Mouse (Mus musculus): ENCODE measurements at regions not wholly inside any gene's neighbourhood (a gene's known extent, or its start where the extent isn't known, plus 50 kb on each side); places are given as distances from the start of the nearest gene placed in this dataset.

DNA sequence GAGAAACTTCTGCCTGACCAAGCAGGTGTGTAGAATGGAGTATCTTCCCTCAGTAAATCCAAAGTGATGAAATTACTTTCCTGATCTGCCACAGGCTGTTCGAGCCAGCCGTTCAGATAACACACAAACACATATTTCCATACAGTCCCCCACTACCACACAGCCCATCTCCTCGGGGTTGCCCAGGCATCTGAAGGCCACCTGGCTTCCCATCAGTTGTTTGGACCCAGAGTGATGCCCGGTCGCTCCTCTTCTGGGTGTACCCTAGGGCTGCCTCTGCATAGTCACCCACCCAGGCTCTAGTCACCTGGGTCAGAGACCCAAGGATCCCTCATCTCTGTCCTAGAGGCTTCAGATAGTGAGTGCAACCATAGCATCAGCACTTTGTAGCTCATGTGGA, 107.9 kb downstream of the CK137956 start:
- no peak for DNase-seq

DNA sequence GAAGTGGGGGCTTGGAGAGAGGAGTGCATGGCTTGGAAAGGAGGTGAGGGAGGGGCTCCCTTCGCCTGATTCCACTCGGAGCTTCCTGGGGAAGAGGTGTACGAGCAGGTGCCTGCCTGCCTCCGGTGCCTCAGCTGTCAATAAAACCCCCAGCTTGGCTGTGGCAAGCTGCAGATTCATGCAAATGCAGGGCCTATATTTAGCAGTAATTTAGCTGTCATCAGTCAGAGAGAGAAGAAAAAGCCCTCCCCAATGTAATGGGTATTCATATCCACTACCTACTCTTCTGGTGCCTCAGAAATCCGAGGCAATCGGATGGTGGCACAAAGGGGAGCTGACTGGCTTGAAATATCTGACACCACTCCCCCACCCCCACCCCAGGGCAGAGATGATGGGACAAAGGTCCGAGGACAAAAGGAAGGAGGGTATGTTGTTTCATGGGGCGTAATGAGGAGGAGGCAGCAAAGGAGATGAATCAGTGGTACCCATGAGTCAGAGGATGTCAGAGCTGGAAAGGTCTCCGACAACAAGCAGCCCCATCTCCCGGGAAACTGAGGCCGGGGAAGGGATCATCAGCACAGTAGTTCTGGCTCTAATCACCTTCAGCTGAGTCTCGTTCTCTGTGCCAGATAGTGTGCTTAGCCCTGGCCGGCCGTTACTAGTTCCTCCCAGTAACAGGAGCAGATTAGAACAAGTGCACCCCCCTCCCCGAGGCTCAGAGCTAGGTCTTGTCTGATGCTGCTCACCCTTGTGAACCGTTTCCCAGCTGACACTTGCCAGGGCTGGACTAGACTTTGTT, 109.2 kb downstream of the CK137956 start:
- DNase-seq = no peak

DNA sequence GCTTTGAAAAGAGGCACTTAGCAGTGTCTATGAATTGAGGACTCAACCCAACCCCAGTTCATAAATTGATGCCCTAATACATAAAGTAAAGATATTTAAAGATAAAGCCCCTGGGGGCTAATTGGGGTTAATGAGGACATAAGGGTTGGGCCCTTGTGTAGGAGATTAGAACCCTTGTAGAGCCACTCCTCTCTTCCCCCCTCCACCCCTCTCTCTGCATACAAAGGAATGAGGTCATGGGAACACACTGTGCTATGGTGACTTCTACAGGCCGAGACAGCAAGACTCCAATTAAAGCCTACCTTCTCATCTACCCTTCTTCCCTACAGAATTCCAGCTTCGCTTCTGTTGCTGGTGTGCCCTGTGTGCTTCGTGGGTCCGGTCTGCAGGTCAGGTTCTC, 110.5 kb downstream of the CK137956 start:
- no peak for DNase-seq

DNA sequence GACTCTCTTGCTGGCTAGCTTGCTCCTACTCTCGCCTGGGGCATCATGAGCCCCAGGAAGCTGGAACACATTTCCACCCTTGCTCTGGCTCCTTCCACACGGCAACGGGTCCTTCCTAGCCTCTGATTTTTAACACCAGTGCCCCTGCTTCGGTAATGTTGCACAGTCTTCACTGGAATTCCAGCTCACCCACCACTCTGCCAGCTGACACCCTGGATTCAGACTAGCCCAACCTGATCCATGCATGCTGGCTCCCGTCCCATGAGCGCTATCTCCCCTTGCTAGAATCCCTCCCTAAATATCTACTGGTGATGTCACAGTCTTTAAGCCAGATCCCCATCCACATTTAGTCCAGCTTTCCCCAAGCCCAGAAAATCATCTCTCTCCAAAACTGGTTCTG, 111.2 kb downstream of the CK137956 start:
- DNase-seq = no peak

DNA sequence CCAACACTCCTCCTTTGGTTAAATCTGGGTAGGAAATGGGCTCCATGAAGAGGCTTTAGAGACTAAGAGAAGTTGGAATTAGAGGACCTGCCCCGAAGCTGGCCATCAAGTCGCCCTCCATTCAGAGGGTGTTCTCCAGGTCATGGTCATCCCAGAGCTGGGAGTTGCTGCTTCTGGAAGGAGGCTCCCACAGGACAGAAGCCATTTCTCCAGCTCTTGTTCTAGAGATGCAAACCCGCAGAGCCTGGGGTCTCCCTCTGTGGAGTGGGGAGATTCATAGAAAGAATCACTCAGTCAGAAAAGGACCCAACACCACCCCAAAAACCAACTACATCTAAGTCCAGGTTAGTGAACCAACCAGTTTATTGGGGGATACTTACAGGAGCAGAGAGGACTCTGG, 112.2 kb downstream of the CK137956 start:
- no peak for DNase-seq

DNA sequence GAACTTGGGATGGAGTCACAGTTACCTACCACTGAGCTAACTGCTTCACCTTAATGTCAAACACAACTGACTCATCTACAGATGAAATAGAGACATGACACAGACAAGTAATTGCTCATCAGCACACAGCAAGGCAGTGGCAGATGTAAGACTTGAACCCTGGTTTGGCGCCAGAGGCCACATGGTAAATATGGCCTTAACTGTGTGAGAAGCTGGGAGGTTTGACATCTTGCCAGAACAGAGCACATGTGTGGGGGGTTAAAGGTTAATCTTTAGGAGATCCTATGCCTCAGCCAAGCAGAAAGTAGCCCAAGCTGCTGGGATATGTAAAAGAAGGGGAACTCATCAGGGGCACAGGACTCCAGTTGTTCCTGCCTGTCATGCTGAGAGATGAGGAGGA, 114.9 kb downstream of the CK137956 start:
- DNase-seq = no peak

DNA sequence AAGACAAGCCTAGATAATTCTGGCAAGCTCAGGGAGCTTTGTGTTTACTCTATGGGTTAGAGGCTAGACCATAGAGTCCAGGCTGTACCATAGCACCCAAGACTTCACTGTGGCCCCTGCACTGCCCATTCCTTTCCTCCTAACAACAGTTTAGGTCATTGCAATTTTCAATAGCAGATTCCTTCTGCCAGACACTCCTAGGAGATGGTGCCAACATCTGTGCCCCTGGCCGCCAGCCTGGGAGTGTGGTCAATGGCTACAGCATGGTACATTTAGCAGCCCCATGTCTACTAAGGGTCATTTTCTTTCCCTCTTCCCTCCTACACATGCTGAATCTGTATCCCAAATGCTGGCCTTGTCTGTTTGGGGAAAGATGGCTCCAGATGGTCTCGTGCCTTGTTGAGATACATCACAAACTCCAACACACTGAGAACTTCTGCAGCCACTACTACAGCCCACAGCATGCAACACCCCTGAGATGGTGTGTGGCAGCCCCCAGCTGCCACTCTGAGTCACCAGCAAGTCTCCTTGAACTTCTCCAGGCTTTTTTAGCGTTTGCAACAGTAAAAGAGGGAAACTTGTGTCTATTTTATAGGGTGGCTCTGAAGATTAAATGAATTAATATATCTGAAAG, 115.9 kb downstream of the CK137956 start:
- DNase-seq = no peak

DNA sequence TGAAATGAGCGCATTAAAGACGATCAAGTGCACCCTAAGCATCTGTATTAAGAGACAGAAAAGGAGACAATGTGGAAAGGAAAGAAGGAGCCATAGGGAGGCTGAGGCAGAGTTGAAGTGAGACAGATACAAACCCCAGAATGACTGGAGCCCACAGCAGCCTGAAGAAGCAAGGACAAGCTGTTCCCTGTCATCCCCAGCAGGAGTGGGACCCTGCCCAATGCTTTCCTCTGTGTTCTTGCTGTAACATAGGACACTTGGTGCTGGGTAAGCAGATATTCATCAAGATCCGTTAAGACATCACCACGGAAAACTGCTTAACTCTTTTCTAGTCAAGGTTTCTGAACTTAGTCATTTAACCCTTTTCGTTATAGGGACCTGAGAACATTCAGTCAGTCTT, 121.4 kb downstream of the CK137956 start:
- DNase-seq = no peak

DNA sequence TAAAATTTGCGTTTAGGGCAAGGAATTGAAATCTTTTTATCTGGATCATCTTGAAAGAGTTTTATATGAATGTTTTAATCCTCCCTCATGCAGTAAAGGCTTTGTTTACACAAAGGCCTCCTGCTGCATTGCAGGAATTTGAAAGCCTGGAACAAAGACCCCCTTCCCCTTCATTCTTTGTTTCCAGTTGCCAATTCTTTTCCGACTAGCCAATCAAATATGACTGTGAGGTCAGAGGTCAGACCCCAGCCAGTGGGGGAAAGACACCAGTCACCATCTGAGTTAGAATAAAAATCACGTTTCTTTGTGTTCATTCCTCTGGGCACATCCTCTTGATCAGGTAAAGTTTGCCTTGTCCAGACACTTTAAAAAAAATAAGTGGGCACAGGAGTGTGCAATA, 124.4 kb downstream of the CK137956 start:
- no peak for DNase-seq

DNA sequence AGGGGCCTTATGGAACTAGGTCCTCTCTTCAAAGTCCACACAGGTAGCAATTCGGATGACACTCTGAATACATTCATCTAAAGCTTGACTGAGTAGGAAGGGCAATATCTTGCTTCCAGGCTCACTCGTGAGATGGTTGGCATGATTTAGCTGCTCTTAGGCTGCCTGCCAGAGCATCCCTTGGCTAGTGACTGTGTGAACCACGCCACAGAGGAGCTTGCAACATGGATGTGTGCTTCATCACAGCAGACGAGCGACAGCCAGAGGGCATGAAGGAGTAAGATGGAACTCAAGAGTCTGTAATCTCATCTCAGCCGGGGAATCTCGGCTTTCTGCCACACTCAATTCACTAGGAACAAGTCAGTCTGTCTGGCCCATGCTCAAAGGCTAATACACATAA, 127.3 kb downstream of the CK137956 start:
- DNase-seq = no peak

DNA sequence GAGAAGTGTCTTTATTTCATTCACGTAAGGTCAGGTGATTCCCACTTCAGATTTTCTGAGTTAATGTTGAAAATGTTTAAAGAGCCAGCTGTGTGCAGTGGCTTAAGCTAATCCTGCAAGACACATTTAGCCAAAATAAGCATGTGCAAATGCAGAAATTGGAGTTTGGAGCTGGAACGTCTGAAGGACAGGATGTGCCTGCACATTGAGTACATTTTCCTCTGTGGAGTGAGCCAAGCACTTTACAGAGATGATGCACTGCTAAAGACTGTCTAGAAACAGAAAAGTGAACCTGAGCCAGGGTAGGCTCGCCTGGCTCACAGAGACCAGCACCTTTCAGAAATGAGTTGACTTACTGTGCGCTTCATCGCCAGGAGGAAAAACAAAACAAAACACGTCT, 137.1 kb downstream of the CK137956 start:
- no peak for DNase-seq

DNA sequence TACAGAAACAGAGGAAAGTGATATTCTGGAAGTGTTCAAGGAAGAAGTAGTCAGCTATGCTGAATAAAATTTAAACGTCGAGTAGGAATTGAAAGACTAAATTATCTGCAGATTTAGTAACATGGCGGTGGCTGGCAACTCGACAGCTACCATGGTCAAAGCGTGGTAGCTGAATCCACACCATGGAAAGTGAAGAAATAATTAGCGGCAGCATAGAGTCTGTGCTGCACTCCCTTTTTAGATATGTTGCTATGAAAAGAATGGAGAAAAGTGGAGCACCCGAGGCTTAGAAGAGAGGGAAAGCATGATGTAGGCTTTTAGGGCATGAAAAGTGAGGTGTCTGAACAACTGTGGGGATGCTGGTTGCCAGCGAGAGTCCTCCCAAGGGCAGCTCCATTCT, 143.8 kb downstream of the CK137956 start:
- DNase-seq = no peak

DNA sequence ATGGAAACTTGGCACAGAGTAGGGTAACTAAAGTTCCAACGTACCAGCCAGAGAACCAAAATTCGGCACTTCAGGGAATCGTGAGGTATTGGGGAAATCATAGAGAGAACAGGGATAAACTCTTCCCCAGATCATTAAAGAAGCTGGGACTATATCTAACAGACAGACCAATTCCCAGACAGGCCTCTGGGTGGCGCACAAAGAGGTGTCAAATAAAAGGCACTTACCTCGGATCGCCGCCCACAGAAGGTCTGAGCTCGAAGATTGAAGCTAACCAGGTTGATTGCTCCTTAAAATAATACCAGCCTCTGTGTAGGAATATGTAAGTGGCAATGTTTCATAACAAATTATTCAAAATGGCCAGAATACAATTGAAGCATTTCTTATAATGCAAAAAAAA, 151.2 kb downstream of the CK137956 start:
- no peak for DNase-seq

DNA sequence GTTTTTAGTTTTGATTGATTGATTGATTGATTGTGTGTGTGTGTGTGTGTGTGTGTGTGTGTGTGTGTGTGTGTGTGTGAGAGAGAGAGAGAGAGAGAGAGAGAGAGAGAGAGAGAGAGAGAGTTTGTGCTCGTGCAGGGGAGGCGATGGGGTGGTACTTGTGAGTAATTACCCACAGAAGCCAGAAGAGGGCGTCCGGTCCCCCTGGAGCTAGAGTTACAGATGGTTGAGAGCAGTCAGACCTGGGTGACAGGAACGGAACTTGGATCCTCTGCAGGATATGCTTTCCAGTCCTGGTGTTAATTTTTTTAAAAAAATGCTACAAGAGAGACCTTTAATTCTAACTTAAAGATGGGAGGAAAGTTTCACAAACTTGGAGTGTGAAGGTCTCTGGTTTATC, 151.7 kb downstream of the CK137956 start:
- DNase-seq = no peak

DNA sequence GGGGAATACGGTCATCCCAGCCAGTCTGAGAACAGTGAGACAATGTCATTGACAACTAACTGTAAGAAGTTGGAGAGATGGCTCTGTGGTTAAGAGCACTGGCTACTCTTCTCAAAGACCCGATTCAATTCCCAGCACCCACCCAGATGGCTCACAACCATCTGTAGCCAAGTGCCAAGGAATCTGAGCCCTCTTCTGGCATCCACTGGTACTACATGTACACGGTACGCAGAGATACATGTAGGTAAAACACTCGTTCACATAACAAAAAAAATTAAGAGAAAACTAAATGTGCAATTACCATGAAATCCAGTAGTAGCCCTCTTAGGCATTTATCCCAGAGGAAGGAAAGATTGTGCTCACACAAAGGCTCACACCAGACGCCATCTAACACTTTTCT, 156.1 kb downstream of the CK137956 start:
- no peak for DNase-seq

DNA sequence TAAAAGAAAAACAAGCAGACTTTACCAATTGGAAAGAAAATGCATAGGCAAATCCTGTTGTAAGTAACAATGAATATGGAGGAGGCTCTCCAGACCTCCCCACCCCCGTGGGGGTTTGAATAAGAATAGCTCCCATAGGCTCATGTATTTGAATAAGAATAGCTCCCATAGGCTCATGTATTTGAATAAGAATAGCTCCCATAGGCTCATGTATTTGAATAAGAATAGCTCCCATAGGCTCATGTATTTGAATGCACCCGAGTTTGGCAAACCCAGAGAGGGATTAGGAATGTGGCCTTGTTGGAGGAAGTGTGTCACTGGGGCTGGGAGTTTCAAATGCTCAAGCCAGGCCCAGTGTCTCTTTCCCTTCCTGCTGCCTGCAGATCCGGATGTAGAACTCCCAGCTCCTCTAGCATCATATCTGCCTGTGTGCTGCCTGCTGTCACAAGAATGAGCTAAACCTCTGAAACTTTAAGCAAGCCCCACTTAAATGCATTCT, 158.7 kb downstream of the CK137956 start:
- DNase-seq = no peak

DNA sequence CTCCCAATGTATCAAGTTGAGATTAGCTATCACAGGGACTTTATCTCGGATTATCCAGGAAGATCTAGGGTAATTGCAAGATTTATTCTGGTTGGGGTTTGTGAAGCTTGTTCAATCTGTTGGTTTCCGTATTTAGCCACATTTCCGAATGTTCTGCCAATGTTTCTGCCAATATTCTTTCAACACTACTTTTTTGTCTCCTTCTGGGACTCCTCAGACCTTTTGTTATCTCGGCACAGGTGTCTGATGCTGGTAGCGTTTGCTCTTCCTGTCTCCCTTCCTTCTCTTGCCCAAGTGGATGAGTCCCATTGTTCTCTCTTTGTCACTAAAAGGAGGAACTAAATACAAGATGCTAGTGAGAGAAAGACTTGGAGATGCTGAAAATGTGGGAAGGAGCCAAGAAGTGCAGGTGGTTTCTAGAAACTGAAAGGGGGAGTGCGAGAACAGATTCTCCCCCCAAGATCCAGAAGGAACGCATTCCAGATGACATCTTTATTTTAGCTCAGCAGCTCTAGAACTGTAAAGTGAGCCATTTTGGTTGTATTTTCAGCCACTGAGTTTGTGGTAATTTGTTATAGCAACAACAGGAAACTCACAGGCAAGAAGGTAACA, 159.7 kb downstream of the CK137956 start:
- no peak for DNase-seq

DNA sequence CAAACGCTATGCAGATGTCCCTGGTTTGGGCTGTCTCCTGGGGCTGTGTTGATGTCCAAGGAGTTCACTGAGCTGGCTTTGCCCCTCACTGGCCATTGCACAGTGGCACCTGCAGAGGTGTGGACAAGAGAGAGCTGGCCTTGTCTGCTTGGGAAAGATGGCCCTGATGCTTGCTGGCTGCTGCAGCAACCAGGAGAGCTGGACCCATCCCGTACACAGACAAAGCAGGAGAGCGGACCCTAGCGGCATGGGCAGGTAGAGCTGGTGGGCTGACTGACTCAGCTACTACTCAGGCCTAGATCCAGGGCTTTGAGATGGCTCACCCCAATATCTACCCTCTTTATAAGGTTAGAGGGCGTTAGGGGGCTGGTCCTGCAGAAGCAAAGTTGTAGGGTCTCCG, 161.7 kb downstream of the CK137956 start:
- peak; percentile 12 for DNase-seq

DNA sequence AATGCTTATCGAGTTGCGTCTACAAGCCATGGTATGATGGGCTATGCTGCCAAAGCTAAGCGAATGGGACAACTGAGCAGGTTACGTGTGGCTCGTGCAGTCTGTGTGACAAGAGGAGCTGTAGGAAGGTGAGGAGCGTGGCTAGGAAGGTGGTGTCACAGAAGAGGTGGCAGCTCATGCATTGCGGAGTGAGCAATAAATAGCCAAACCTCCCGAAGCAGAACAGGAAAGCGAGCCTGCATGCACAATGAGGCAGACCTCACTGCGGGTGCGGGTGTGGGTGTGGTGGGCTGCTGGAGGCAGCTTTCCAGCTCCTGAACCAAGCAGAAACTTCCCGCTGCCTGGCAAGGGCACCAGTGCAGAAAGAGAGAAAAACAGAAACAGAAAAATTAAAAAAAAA, 181.5 kb downstream of the CK137956 start:
- DNase-seq = no peak

DNA sequence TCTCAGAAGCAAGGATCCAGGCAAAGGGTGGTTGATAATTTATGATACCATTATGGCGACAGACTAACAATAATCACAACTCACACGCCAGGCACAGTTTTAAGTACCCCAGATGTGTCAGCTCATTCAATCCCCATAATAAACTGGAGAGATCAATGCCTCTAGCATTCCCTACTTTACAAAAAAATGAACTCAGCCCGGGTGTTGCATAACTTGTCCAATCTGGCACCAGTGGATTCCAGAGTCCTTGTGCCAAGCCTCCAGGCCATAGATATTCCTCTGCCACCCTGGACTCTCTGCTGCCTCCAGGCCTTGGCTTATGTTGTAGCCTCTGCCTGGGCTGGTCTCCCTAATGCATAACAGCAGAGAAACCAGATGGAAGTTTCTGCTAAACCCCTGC, 185.0 kb downstream of the CK137956 start:
- DNase-seq = no peak

DNA sequence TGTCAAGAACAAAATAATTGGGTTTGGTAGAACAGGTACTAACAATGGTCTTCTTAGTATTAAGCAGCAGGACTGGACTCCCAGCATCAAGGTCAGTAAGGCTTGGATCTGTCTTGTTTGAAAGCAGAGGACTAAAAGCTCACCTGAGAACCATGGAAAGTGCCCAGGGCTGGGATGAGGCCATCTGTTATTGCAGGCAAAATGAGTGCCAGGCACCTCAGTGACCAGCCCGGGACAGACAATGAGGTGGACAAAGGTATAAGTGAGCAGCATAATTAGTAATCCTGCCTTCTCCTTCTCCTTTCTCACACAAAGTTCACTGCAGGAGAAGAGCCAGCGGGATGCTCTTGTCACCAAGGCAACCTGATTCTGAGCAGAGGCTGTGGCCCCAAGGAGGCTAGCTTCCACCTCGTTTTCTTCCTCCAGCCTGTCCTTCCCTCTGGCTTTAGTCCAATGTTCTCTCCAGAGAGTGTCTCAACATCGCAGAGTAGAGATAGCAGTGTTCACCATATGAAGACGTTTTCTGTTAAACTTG, 198.7 kb downstream of the CK137956 start:
- DNase-seq = no peak

DNA sequence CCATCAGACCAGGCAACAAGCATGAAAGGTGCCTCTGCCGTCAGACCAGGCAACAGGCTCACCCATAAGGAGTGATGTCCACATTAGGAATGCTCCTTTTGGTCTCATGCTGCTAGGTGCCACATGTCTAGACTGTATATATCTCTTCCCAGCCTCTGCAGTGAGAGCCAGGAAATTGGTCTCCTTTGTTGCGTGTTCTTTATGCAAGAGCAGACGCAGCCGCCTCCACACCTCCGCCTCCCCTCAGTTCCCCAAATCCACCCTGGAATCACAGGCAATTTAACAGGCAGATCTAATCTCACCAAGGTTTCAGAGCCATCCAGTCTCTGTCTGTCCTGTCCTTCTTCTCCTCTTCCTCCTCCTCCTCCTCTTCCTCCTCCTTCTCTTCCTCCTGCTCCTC, 207.0 kb downstream of the CK137956 start:
- DNase-seq = no peak

DNA sequence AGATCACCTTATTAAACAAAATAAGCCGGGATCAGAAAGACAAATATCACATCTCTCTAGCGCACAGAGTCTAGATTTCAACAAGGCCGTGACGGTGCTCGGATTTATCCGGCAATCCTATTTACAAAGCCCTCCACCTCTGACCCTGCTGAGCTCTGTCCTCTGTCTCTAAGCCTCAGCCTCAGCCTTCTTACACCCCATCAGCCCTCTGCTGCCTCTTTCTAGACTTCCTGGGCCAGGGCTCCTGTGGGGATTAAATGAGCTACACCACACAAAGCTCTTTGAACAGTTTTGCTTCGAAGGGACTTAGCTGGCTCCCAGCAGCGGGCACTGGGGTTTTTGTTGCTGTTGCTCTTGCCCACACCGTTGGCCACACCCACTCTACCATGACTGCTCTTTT, 211.8 kb downstream of the CK137956 start:
- DNase-seq = no peak

DNA sequence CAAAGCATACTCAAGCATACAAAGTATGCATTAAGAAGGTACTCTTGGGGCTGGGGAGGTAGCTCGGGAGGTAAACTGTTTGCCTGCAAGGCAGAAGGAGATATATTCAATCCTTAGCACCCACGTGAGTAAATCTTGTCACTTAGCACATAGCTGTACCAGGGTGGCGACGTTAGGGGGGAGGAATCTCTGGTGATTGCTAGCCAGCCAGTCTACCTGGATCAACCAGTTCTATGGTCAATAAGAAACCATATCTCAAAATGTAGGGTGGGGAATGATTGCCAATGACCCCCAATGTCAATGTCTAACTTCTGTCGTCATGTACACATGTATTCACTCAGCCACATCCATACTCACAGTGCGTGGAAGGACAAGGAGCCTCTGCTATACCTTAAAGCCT, 214.5 kb downstream of the CK137956 start:
- DNase-seq = no peak
